Mouse (Mus musculus) heart, embryonic 14.5 days (tissue): ENCODE results near the gene Mmd. TPM values are rescaled to one million over a fixed set of nuclear protein-coding genes. Genes with fewer than 3 reads are reported as not detected.

Experiments used
- ATAC-seq: fragments of 200-750 bp; cut with Nextera tagmentation; 2 replicates; pipeline ENCODE4 v1.8.0; 2017; ENCODE audit warnings: low read depth, moderate TSS enrichment; ENCODE audit not compliant: insufficient number of reproducible peaks, insufficient read depth, low FRiP score
- H3K27ac ChIP-seq, 2 experiments: fragments of 200-500 bp in 1 of 2; fragments of 300-500 bp in 1 of 2; sonication (generic) in 1 of 2; replicated peaks in 1 of 2; 2 replicates each; pipeline ENCODE4 v1.5.1; 2012 to 2014; ENCODE audit warnings: low read depth in 2 of 2, low read length in 2 of 2, control low read depth in 1 of 2, mild to moderate bottlenecking in 1 of 2, mixed read lengths in 1 of 2; ENCODE audit not compliant: control insufficient read depth in 1 of 2, insufficient read depth in 1 of 2
- H3K27me3 ChIP-seq: fragments of 300-500 bp; sonication (generic); 2 replicates; pipeline ENCODE4 v1.6.1; 2014; ENCODE audit warnings: mild to moderate bottlenecking, low read length, control low read depth; ENCODE audit not compliant: control insufficient read depth, insufficient read depth
- H3K36me3 ChIP-seq: fragments of 300-500 bp; sonication (generic); 2 replicates; pipeline ENCODE4 v1.6.1; 2014; ENCODE audit warnings: mild to moderate bottlenecking, control low read depth, low read length, mixed read lengths; ENCODE audit not compliant: control insufficient read depth, insufficient read depth
- H3K4me1 ChIP-seq, 2 experiments: fragments of 200-500 bp in 1 of 2; fragments of 300-500 bp in 1 of 2; sonication (generic) in 1 of 2; 2 replicates each; pipeline ENCODE4 v1.6.1; 2012 to 2014; ENCODE audit warnings: low read length in 2 of 2, control low read depth in 1 of 2, mixed read lengths in 1 of 2; ENCODE audit not compliant: control insufficient read depth in 2 of 2, insufficient read depth in 2 of 2
- H3K4me2 ChIP-seq: fragments of 300-500 bp; sonication (generic); 2 replicates; pipeline ENCODE4 v1.6.1; 2014; ENCODE audit warnings: mild to moderate bottlenecking, low read length
- H3K4me3 ChIP-seq, 2 experiments: fragments of 200-500 bp in 1 of 2; fragments of 300-500 bp in 1 of 2; sonication (generic) in 1 of 2; 2 replicates each; pipeline ENCODE4 v1.5.1; 2012 to 2014; ENCODE audit warnings: low read length in 2 of 2, mild to moderate bottlenecking in 2 of 2, control low read depth in 1 of 2, low read depth in 1 of 2, moderate library complexity in 1 of 2; ENCODE audit not compliant: control insufficient read depth in 1 of 2, insufficient read depth in 1 of 2
- H3K9ac ChIP-seq: fragments of 300-500 bp; sonication (generic); 2 replicates; pipeline ENCODE4 v1.6.1; 2014; ENCODE audit warnings: mild to moderate bottlenecking, low read length
- H3K9me3 ChIP-seq: fragments of 300-500 bp; sonication (generic); 2 replicates; pipeline ENCODE4 v1.6.1; 2016; ENCODE audit warnings: low read length, control low read depth; ENCODE audit not compliant: control insufficient read depth
- WGBS: fragments of 180-500 bp; shearing (Covaris S2); extraction: QIAGEN DNeasy Blood & Tissue Kit; methylation state at CpG from one replicate; pipeline ENCODE4 v1.1.7; 2014; 5-methylcytosine and 5-hydroxymethylcytosine counted together
- polyA plus RNA-seq: library from polyadenylated mRNA; unstranded; fragments of >200 nt; fragmentation: Nextera tagmentation; extraction: Ambion mirVana; gene quantifications from 2 replicates; pipeline ENCODE4 v1.2.1, GENCODE M21; 2014

The Mmd gene
- polyA plus RNA-seq = 68.8 and 71.9 TPM in 2 replicates

GRCm38 (mm10) chr11:90249025-90249650, at the start of gene Mmd:
Gene Mmd (plus strand): TSS chr11:90249456.
- under 1% methylated on average over 38 of the region's 51 CpGs for WGBS
- H3K9ac ChIP-seq = peak within 1 kb of the TSS; percentile 98

GRCm38 (mm10) chr11:90200826-90201225, 48.4 kb upstream of the Mmd start:
- H3K27ac ChIP-seq = no peak overlapping the region
- peaks cover 3 to 14% of the 10 kb centered on the region in 2 experiments; a peak in 3 of 4 replicates for H3K4me1 ChIP-seq
- 73% methylated on average over 2 of the region's 2 CpGs for WGBS
- no peak overlapping the region for H3K4me3 ChIP-seq
- no peaks in the 10 kb centered on the region for H3K36me3 ChIP-seq
- no peak overlapping the region for H3K4me2 ChIP-seq
- ATAC-seq = no peak
- no peak overlapping the region for H3K9ac ChIP-seq
- H3K9me3 ChIP-seq = no peaks in the 10 kb centered on the region
- no peaks in the 10 kb centered on the region for H3K27me3 ChIP-seq

More at GRCm38 (mm10) chr11:90249025-90249650, at the start of gene Mmd:
- Histone ChIP-seq H3K4me1 (peaks cover 10 to 29% of the 10 kb centered on the region in 2 experiments), H3K27ac (peak within 1 kb of the TSS; percentile 88 to 93), H3K4me2 (peak within 1 kb of the TSS; percentile 78), H3K4me3 (peak within 1 kb of the TSS; percentile 92 to 96), H3K9me3 (no peaks in the 10 kb centered on the region), H3K36me3 (no peaks in the 10 kb centered on the region), H3K27me3 (no peaks in the 10 kb centered on the region)
- ATAC-seq = peak; percentile 99

GRCm38 (mm10) chr11:90214246-90214645, 35.0 kb upstream of the Mmd start:
- Histone ChIP-seq H3K27me3 (no peaks in the 10 kb centered on the region), H3K4me2 (no peak overlapping the region), H3K9ac (no peak overlapping the region), H3K4me1 (no peaks in the 10 kb centered on the region), H3K27ac (no peak overlapping the region), H3K9me3 (no peaks in the 10 kb centered on the region), H3K36me3 (no peaks in the 10 kb centered on the region), H3K4me3 (no peak overlapping the region)
- no peak for ATAC-seq
- WGBS = 79% methylated on average over 7 of the region's 7 CpGs

- H3K36me3 ChIP-seq = no peaks in the 10 kb centered on the region
- no peak overlapping the region for H3K9ac ChIP-seq
- H3K4me2 ChIP-seq = no peak overlapping the region
- no peak overlapping the region for H3K27ac ChIP-seq
- ATAC-seq = no peak
- no peak overlapping the region for H3K4me3 ChIP-seq
- no peaks in the 10 kb centered on the region for H3K27me3 ChIP-seq
- WGBS = 45% methylated on average over 6 of the region's 6 CpGs
- no peaks in the 10 kb centered on the region for H3K9me3 ChIP-seq
- peaks cover 5 to 8% of the 10 kb centered on the region in 2 experiments; a peak in 2 of 4 replicates for H3K4me1 ChIP-seq
Measured at GRCm38 (mm10) chr11:90220022-90220645, 29.1 kb upstream of the Mmd start.

- no peaks in the 10 kb centered on the region for H3K27me3 ChIP-seq
- no peak for ATAC-seq
- WGBS = 40% methylated on average over 2 of the region's 2 CpGs
Measured at GRCm38 (mm10) chr11:90220750-90221149, 28.5 kb upstream of the Mmd start.

GRCm38 (mm10) chr11:90224914-90225470, 24.3 kb upstream of the Mmd start:
- peak overlapping the region; percentile 5 to 25; a peak in 2 of 4 replicates for H3K27ac ChIP-seq
- peaks cover 12 to 18% of the 10 kb centered on the region in 2 experiments for H3K4me1 ChIP-seq
- no peak overlapping the region for H3K9ac ChIP-seq
- no peaks in the 10 kb centered on the region for H3K27me3 ChIP-seq
- 0 out of 2 replicates have a peak overlapping the region, but pooled peaks have one; percentile 7 for H3K4me2 ChIP-seq
- no peak for ATAC-seq
- WGBS = 18% methylated on average over 11 of the region's 11 CpGs
- H3K36me3 ChIP-seq = no peaks in the 10 kb centered on the region
- no peak overlapping the region for H3K4me3 ChIP-seq
- H3K9me3 ChIP-seq = no peaks in the 10 kb centered on the region

More at GRCm38 (mm10) chr11:90220750-90221149, 28.5 kb upstream of the Mmd start:
- Histone ChIP-seq H3K9me3 (no peaks in the 10 kb centered on the region), H3K36me3 (no peaks in the 10 kb centered on the region), H3K27ac (no peak overlapping the region), H3K4me2 (no peak overlapping the region), H3K4me1 (peaks cover 8 to 12% of the 10 kb centered on the region in 2 experiments; a peak in 2 of 4 replicates), H3K4me3 (no peak overlapping the region), H3K9ac (no peak overlapping the region)

GRCm38 (mm10) chr11:90227000-90227922, 22.0 kb upstream of the Mmd start:
- ATAC-seq = no peak
- 70% methylated on average over 12 of the region's 12 CpGs for WGBS

More at GRCm38 (mm10) chr11:90227000-90227922, 22.0 kb upstream of the Mmd start:
- Histone ChIP-seq H3K36me3 (no peaks in the 10 kb centered on the region), H3K9me3 (no peaks in the 10 kb centered on the region), H3K27me3 (no peaks in the 10 kb centered on the region), H3K4me1 (peaks cover 22 to 26% of the 10 kb centered on the region in 2 experiments), H3K4me3 (no peak overlapping the region), H3K4me2 (no peak overlapping the region), H3K27ac (no peak overlapping the region), H3K9ac (no peak overlapping the region)
